Mouse (Mus musculus) megakaryocyte, embryonic 14.5 days (primary cell): ENCODE measurements around the gene Olfr692. TPM values are rescaled to one million over a fixed set of nuclear protein-coding genes. Genes with fewer than 3 reads are reported as not detected.
A peak's percentile ranks its signal among the peaks of the same experiment; 100 is the strongest.

Experiments used
- H3K27me3 ChIP-seq: replicated peaks from 2 replicates; pipeline ENCODE3; 2012; ENCODE audit warnings: inconsistent platforms
- H3K36me3 ChIP-seq: replicated peaks from 2 replicates; pipeline ENCODE3; 2012; ENCODE audit warnings: low read length, inconsistent platforms, mixed read lengths
- H3K4me1 ChIP-seq: 2 replicates; pipeline ENCODE4 v1.6.1; 2012; ENCODE audit warnings: inconsistent platforms
- H3K4me3 ChIP-seq: replicated peaks from 2 replicates; pipeline ENCODE3; 2012; ENCODE audit warnings: moderate library complexity, mild to moderate bottlenecking, inconsistent platforms
- H3K9me3 ChIP-seq: 2 replicates; pipeline ENCODE4 v1.6.1; 2012; ENCODE audit warnings: inconsistent platforms
- FLI1 ChIP-seq: IDR thresholded peaks from 2 replicates; pipeline ENCODE4 v1.6.1; 2012; ENCODE audit warnings: low read length, inconsistent platforms, mixed read lengths
- GATA1 ChIP-seq: IDR thresholded peaks from 3 replicates; pipeline ENCODE4 v1.6.1; 2012; ENCODE audit warnings: mixed read lengths, low read length, inconsistent platforms, borderline replicate concordance
- polyA plus RNA-seq: library from polyadenylated mRNA; stranded (reverse); fragments of >175 nt; gene quantifications from 2 replicates; pipeline ENCODE4 v1.2.3, GENCODE M21; 2012; ENCODE audit warnings: low replicate concordance; ENCODE audit not compliant: insufficient read depth

The Olfr692 gene
- polyA plus RNA-seq, 1 experiment = not detected

DNA sequence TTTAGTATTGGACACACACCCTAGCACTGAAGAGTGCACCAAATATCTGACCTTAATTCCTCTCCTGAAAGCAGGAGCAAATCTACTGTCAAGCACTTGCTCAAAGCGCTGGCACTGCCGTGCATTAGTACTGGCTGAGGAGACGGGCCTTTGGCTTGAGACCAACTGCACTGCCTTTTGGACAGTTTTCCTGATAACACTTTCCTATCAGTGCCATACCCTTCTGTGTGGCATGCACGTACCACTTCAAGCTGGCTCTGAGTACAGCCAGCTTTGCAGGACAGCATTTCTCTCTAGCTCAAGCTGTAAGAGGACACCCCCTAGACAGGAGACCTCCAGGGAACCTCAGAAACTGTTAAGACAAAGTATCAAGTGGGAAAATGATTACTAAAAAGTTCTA lies 5.5 kb downstream of the Olfr692 start:
- H3K9me3 ChIP-seq = no peaks in the 10 kb centered on the region
- peaks cover 24% of the 10 kb centered on the region for H3K4me1 ChIP-seq
- peak overlapping the region; percentile 34 for H3K4me3 ChIP-seq
- no peak for TF ChIP-seq FLI1
- no peak for TF ChIP-seq GATA1
- peaks cover 47% of the 10 kb centered on the region for H3K36me3 ChIP-seq
- no peaks in the 10 kb centered on the region for H3K27me3 ChIP-seq

DNA sequence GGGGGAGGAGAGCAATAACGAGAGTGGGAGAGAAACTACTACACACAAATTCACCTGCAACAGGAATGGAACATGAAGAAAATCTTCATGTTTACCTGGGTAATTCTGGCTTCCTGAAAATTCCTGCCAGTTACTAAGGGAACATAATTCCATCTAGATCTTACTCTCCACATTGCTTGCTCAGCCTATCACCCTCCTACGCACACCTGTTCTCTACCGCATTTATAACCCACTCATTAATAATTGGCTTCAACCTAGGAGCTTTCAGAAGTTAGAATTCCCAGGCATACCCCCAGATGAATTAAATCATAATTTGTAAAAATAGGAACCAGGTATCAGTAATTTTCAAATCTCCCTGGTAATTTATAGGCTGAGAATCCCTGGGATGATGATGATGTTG lies 5.9 kb downstream of the Olfr692 start:
- TF ChIP-seq GATA1 (no peak), FLI1 (no peak)
- no peaks in the 10 kb centered on the region for H3K27me3 ChIP-seq
- peaks cover 51% of the 10 kb centered on the region for H3K36me3 ChIP-seq
- peaks cover 24% of the 10 kb centered on the region for H3K4me1 ChIP-seq
- H3K9me3 ChIP-seq = no peaks in the 10 kb centered on the region
- H3K4me3 ChIP-seq = no peak overlapping the region

DNA sequence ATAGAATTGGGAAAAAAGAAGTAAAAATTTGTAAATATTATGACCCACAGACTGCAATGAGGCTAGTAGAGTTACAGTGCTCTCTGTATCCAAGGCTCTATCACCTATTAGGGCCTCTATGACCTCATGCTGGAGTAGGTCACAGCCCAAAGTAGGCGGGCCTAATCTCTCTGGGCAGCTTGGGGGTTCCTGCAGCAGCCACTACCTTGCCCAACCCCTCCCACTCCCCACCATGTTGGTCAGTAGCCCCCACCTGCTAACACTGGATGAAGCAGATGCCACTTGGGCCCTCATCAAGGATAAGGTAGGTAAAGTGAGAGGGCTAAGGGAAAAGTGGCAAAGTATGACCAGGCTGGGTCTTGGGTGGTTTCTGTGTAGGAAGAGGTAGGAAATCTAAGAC lies 6.8 kb downstream of the Olfr692 start, which contains the start of gene Gm5901:
Gm5901 (plus strand) TSS at position 173 of the 400 bp plus-strand sequence.
- Histone ChIP-seq H3K9me3 (no peaks in the 10 kb centered on the region), H3K4me3 (no peak within 1 kb of the TSS), H3K36me3 (peaks cover 60% of the 10 kb centered on the region), H3K27me3 (no peaks in the 10 kb centered on the region), H3K4me1 (peaks cover 24% of the 10 kb centered on the region)
- TF ChIP-seq FLI1 (no peak), GATA1 (no peak)

DNA sequence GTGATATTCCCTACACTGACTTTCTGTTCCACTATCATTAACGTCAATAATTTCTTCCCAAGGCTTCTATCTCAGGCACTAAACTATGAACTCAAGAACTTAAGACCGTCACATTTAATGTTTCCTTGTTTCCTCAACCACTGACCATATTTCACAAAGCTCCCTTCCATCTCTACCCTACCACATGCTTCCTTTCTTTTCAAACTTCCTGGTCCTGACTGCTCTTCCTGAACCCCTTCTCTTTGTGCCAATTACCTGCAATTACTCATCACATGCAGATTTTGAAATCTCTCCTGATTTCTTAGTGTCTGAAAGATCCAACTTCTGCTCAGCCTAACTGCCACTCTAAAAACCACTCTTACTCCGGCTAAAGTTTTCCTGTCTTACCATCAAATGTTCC lies 12.3 kb downstream of the Olfr692 start:
- peaks cover 99% of the 10 kb centered on the region for H3K36me3 ChIP-seq

DNA sequence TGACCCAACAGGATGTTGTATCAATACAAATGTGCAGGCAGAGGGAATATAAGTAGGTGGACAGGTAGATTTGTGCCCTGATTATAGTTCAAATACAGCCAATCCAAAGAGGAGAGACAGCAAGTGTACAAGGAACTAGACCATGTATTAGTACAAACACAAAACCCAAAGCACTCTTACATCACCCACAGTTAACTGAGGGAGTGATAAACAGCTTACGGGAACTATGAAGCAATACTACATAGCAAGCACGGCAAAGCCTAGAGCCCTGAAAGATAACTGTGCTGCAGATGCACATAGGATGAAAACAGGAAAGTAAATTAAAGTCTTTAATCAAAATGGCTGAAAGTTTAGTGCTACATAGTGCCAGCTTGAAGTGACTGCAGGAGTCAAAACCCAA lies 19.7 kb downstream of the Olfr692 start:
- H3K36me3 ChIP-seq = peaks cover 90% of the 10 kb centered on the region
- TF ChIP-seq GATA1 (no peak), FLI1 (no peak)
- no peaks in the 10 kb centered on the region for H3K27me3 ChIP-seq
- no peak overlapping the region for H3K4me3 ChIP-seq
- H3K4me1 ChIP-seq = no peaks in the 10 kb centered on the region
- H3K9me3 ChIP-seq = no peaks in the 10 kb centered on the region

More for the DNA sequence above, 12.3 kb downstream of the Olfr692 start:
- Histone ChIP-seq H3K4me3 (no peak overlapping the region), H3K4me1 (no peaks in the 10 kb centered on the region), H3K9me3 (no peaks in the 10 kb centered on the region), H3K27me3 (no peaks in the 10 kb centered on the region)
- TF ChIP-seq GATA1 = no peak
- TF ChIP-seq FLI1 = no peak

DNA sequence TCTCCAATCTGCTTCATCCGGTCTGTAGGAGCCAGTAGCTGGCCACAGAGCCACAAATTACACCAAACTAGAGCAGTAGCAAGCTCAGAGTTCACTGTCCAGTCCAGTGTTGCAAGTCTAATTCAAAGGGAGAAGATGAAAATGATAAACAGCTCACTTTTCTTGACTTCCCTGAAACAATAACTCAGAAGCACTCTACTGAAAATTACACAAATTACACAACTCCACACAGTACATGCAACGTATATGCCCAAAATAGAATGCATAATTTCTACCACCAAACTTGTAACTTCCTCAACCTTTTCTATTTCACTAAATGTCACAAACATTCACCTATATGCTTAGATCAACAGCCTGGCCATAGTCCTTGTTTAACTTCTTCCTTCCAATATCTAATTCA lies 22.2 kb downstream of the Olfr692 start:
- Histone ChIP-seq H3K36me3 (peaks cover 74% of the 10 kb centered on the region), H3K4me3 (no peak overlapping the region), H3K4me1 (peaks cover 2% of the 10 kb centered on the region; the same call in 1 of the 2 replicates), H3K9me3 (no peaks in the 10 kb centered on the region), H3K27me3 (no peaks in the 10 kb centered on the region)
- TF ChIP-seq GATA1 (no peak), FLI1 (no peak)

DNA sequence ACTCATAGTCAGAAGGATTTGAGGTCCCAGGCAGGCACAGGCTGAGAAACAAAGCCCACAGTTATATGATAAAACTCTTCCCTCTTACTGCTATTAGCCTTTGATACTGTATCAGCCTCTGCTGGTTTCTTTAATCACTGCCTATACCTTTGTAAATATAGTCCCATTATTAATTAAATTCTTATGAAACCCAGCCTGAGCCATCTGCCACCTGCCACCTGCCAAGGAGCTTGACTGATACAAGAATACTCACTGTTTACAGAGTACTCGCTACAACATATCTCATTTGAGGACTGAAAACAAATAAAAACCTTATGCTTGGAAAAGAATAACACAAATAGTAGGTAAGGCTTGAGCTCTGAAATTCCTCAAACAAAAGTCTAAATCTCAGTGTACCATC lies 26.6 kb downstream of the Olfr692 start:
- Histone ChIP-seq H3K4me1 (peaks cover 43% of the 10 kb centered on the region), H3K4me3 (no peak overlapping the region), H3K36me3 (peaks cover 34% of the 10 kb centered on the region), H3K27me3 (no peaks in the 10 kb centered on the region), H3K9me3 (no peaks in the 10 kb centered on the region)
- TF ChIP-seq GATA1 (no peak), FLI1 (no peak)

DNA sequence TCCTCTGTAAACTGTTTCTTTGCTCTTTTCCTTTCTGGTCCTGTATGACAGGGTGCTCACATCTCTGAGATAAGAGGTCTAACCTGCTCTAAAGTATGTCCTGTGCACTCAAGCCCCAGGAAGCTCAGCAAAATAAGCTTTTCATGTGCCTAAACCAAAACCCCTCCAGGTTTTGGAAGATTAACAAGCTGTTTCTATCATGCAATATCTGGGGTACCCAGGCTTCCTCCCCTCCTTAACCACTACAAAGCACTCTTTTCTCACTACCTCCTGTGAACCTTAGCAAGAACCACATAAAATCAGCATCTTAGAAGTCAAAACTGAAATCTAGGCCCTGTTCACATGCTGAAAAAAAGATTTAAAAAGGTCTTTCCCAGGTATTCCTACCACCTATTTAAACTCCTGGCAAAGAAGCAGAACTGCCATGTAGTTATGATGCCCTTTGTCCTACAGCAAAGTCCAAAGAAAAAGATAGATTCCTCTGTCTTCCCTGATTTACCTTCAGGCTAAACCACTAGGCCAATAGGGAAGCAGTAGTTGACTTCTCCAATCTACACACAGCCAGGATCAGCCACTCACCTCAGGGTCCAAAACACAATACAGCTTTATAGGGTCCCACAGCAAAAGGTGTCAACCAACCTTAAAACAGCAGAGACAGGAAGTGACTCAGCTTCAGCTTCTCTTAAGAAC lies 27.2 kb downstream of the Olfr692 start:
- TF ChIP-seq GATA1 (no peak), FLI1 (no peak)
- H3K36me3 ChIP-seq = peaks cover 27% of the 10 kb centered on the region
- H3K27me3 ChIP-seq = no peaks in the 10 kb centered on the region
- H3K4me1 ChIP-seq = peaks cover 44% of the 10 kb centered on the region
- no peak overlapping the region for H3K4me3 ChIP-seq
- no peaks in the 10 kb centered on the region for H3K9me3 ChIP-seq

DNA sequence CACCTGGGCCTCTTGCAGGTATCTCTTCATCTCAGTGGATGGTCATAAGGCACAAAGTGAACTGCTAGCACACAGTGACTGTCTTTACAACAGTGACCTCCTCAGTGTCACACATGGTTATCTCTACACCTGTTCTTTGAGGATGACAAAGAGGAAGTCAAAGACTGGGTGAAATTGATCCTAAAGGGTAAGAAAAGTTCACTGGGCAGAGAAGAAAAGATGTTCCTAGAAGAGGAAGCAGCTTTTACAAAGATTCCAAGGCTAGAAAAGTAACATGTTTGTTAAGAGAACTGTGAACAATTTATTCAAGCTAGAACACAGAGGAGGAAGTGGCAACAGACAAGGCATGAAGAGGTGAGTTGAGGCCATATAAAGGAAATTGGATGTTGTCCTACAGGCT lies 28.1 kb downstream of the Olfr692 start:
- H3K9me3 ChIP-seq = no peaks in the 10 kb centered on the region
- peaks cover 49% of the 10 kb centered on the region for H3K4me1 ChIP-seq
- peaks cover 25% of the 10 kb centered on the region for H3K36me3 ChIP-seq
- H3K27me3 ChIP-seq = no peaks in the 10 kb centered on the region
- peak overlapping the region; percentile 46 for H3K4me3 ChIP-seq
- TF ChIP-seq FLI1 (no peak), GATA1 (no peak)

DNA sequence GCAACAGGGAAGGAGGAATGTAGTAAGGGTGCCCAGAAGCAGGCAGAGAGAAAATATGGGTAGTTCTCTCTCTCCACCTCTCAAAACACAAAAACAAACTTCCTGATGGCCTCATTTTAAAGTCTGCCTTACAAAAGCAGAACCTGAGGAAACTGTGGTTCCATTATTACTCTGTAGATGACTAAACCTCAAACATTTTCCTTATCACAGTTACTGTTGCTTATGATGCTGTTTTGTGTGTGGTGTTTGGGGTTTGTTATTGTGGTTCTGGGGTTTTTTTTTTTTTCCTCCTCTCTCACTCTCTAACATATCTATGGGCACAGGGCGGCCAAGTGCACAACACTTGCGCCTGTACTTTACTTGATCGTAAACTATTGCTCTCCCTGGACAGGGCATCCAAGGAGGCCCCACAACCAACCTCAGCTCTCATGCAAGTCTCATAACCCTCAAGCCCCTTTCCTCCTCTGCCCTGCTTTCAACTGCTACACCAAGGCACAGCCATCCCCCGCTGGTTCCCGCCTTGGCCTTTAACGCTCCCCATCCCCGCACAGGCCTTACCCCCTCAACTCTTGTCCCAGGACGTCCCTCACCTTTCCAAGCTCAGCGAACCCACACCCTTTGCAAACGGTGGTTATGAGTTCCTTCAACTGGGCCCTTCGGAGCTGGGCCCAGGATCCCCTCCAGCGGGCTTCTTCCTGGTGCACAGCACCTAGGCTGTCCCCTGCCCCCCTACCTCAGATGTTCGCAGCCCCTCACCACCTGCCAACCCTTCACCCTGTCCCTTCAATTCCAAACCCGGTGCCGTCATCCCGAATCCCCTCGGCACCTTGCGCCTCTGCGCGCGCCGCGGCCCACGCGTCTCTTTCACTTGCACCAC lies 31.3 kb downstream of the Olfr692 start:
- H3K27me3 ChIP-seq = peaks cover under 1% of the 10 kb centered on the region
- peak overlapping the region; percentile 98 for H3K4me3 ChIP-seq
- H3K36me3 ChIP-seq = peaks cover 6% of the 10 kb centered on the region
- H3K4me1 ChIP-seq = peaks cover 49% of the 10 kb centered on the region
- no peak for TF ChIP-seq FLI1
- H3K9me3 ChIP-seq = no peaks in the 10 kb centered on the region
